In the genomic region with DNA sequence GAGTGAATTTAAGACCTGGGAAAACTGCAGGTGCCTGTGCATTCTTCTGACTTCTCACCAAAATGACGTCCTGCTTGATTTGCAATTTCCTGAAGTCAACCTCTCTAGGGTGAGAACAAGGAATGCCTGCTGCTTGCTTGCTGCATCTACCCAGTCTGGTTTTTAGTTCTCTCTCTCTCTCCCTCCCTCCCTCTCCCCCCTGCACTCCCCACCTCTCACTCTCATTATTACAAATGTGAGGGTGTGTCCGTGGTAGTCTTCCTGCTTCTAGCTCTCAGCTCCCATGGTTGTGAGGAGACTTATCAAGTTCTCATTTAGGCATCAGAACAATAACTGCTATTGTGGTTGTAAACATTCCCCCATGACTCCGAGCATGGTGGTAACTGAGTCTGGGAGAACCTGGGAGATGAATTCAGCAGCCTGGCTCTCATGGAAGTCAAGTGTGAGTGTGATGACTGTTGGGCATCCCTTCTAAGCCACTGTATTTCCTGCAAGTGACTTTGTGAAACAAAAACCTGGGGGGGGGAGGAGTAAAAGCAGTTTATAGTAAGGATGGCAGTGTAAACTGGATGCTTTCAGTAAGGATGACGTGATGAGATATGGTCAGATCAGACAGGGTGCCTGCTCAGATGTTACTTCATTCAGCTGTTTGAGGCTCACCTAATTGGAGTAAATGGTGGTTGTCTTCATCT, we compare ENCODE assay signal across 20 mouse cellular contexts.
A peak's percentile ranks its signal among the peaks of the same experiment; 100 is the strongest.
DNase-seq lines count a peak whose midpoint lies in the region; ATAC-seq and TF ChIP-seq lines count a peak whose summit lies in the region.
"Had no signal": no experiment of that assay in that cellular context is flagged by ENCODE, and none has a peak within 500 bp of the region (broad histone marks: within the 10 kb centered on the region; RNA-seq: fewer than 3 reads in every experiment).

No protein-coding gene starts in this region.

- ATAC-seq in activated CD4-positive, CD25-positive, alpha-beta regulatory T cell, adult 4 months: peak; percentile 21
- ATAC-seq: forebrain, embryonic 16.5 days had no signal

- no peaks in the 10 kb centered on the region for H3K36me3 ChIP-seq in spleen, adult 2 months (ENCODE audit: control insufficient read depth, insufficient read depth, low read length)
- H3K36me3 ChIP-seq: embryonic facial prominence, embryonic 15.5 days had no signal

- DNase-seq in spleen, adult 2 months (ENCODE audit: low read depth in 1 of 2, low spot score in 2 of 2): no peak
- no peak for DNase-seq in spleen, postnatal 10 days (ENCODE audit: low spot score in 2 of 2)
- peak; percentile 58 for DNase-seq in CD4-positive, CD25-positive, alpha-beta regulatory T cell, adult 2 months (ENCODE audit: low read depth, low spot score)
- peak; percentile 61 for DNase-seq in naive thymus-derived CD4-positive, alpha-beta T cell, adult 2 months (ENCODE audit: low read depth)
- DNase-seq in Muller cell, postnatal 12 days (ENCODE audit: inconsistent ontology term): no peak
- no peak for DNase-seq in natural killer cell, adult 2 months (ENCODE audit: low spot score in 2 of 2)
- DNase-seq: adrenal gland, adult 8-10 months; adrenal gland, postnatal 36 days; cerebellum, postnatal 10 days; embryo, embryonic 11 days; gastrocnemius, postnatal 10 days; heart, adult 2 months had no signal

- TF ChIP-seq POLR2A in spleen, adult 2 months (IDR thresholded peaks at IDR 0.05; ENCODE audit: low read depth, low read length): no peak

- H3K27ac ChIP-seq in spleen, adult 2 months (ENCODE audit: insufficient read depth, low read length): peak overlapping the region; percentile 5; the same call in 1 of the 2 replicates
- H3K27ac ChIP-seq: embryonic facial prominence, embryonic 15.5 days; forebrain, embryonic 10.5 days; heart, adult 2 months; hindbrain, embryonic 10.5 days; hindbrain, embryonic 14.5 days had no signal

- H3K4me3 ChIP-seq in spleen, adult 2 months (ENCODE audit: extremely low read depth, insufficient read depth, insufficient read length): no peak overlapping the region
- H3K4me3 ChIP-seq: embryonic facial prominence, embryonic 15.5 days; erythroblast, embryonic 14.5 days; forebrain, embryonic 10.5 days; heart, adult 2 months; heart, embryonic 12.5 days; hindbrain, embryonic 10.5 days had no signal

- H3K4me1 ChIP-seq in spleen, adult 2 months (ENCODE audit: control insufficient read depth, insufficient read depth, insufficient read length): peaks cover 19% of the 10 kb centered on the region

- H3K27me3 ChIP-seq in spleen, adult 2 months (ENCODE audit: control insufficient read depth, insufficient read depth, low read length): no peaks in the 10 kb centered on the region
- H3K27me3 ChIP-seq: embryonic facial prominence, embryonic 15.5 days; heart, embryonic 12.5 days had no signal

- TF ChIP-seq CTCF in spleen, adult 2 months (IDR thresholded peaks at IDR 0.05; ENCODE audit: extremely low read depth, insufficient read depth, insufficient read length, insufficient replicate concordance): no peak

- 50% methylated on average over 4 of the region's 4 CpGs for WGBS in spleen, adult 2 months

Comparison
In these comparisons a context has a peak if more than half of its experiments do, and no peak if none do; other contexts are left out.
1. DNase-seq: peak in CD4-positive, CD25-positive, alpha-beta regulatory T cell, adult 2 months (single experiment) and naive thymus-derived CD4-positive, alpha-beta T cell, adult 2 months (single experiment); none in spleen, adult 2 months (0 of 2), spleen, postnatal 10 days (0 of 2), Muller cell, postnatal 12 days (single experiment) and natural killer cell, adult 2 months (0 of 2).